Mouse (Mus musculus): ENCODE data around the gene Ifit1. TPM values are rescaled to one million over a fixed set of nuclear protein-coding genes. Genes with fewer than 3 reads are reported as not detected.

Ifit1 gene
- total RNA-seq, 2 experiments from 2014 or later, result 1.8 TPM; not detected in 1

GRCm38 (mm10) chr19:34650276-34650675 is 9.6 kb downstream of the Ifit1 start:
- ATAC-seq (replicated peaks; ENCODE audit: low FRiP score, low TSS enrichment, poor library complexity, severe bottlenecking), result peak; percentile 36; the same call in 1 of the 2 replicates

- ATAC-seq (replicated peaks; ENCODE audit: low FRiP score, low TSS enrichment, poor library complexity, severe bottlenecking), result peak; percentile 56; the same call in 1 of the 2 replicates
Observed at GRCm38 (mm10) chr19:34650997-34651396, 10.3 kb downstream of the Ifit1 start.

GRCm38 (mm10) chr19:34655227-34655805 is 14.6 kb downstream of the Ifit1 start:
- ATAC-seq (replicated peaks; ENCODE audit: low FRiP score, low TSS enrichment, poor library complexity, severe bottlenecking), result no peak

- peak; percentile 99 for ATAC-seq (replicated peaks; ENCODE audit: low FRiP score, low TSS enrichment, poor library complexity, severe bottlenecking)
Observed at GRCm38 (mm10) chr19:34656511-34657298, 16.0 kb downstream of the Ifit1 start.

GRCm38 (mm10) chr19:34662067-34662507 is 21.4 kb downstream of the Ifit1 start:
- peak; percentile 94 for ATAC-seq (replicated peaks; ENCODE audit: low FRiP score, low TSS enrichment, poor library complexity, severe bottlenecking)

- peak; percentile 48; the same call in 1 of the 2 replicates for ATAC-seq (replicated peaks; ENCODE audit: low FRiP score, low TSS enrichment, poor library complexity, severe bottlenecking)
Observed at GRCm38 (mm10) chr19:34662740-34663139, 22.1 kb downstream of the Ifit1 start.

- ATAC-seq (replicated peaks; ENCODE audit: low FRiP score, low TSS enrichment, poor library complexity, severe bottlenecking), result peak; percentile 42; the same call in 1 of the 2 replicates
Observed at GRCm38 (mm10) chr19:34666127-34666526, 25.5 kb downstream of the Ifit1 start.

DNA sequence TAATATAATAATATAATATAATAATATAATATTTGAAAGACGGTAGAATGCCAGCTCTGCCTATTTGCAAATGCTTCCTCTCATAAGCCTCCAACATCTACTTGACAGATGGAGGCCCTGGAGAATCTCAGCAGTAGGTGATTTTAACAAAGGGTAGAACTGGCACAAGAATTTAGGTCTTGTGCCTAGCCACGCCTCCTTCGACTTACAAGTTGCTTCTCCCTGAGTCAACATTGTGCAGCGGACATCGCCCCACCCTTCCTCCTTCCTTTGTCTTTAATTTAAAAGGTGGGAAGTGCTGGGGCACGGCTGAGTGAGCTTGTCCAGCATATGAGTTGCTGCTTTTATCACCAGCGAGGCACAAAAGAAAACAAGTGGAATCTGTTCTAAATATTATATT is 32.8 kb downstream of the Ifit1 start:
- no peak for ATAC-seq (replicated peaks; ENCODE audit: low FRiP score, low TSS enrichment, poor library complexity, severe bottlenecking)

- no peak for ATAC-seq (replicated peaks; ENCODE audit: low FRiP score, low TSS enrichment, poor library complexity, severe bottlenecking)
Observed at GRCm38 (mm10) chr19:34678428-34678827, 37.8 kb downstream of the Ifit1 start.

DNA sequence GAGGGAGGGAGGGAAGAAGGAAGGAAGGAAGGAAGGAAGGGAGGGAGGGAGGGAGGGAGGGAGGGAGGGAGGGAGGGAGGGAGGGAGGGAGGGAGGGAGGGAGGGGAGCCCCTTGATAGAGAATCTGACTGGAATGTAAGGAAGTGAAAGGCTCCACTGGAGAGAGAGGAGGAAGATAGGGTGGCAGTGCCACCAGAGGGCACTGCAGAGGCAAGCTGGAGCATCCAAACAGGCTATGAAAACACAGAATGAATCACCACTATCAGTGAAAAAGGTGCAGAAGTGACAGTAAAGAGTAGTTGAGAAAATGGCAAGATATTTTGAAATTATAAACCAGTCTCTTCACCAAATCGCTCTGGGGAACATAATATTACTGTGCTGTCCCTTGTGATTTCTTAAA is 44.2 kb downstream of the Ifit1 start:
- 0 out of 2 replicates have a peak, but pooled peaks have one; percentile 34 for ATAC-seq (replicated peaks; ENCODE audit: low FRiP score, low TSS enrichment, poor library complexity, severe bottlenecking)

DNA sequence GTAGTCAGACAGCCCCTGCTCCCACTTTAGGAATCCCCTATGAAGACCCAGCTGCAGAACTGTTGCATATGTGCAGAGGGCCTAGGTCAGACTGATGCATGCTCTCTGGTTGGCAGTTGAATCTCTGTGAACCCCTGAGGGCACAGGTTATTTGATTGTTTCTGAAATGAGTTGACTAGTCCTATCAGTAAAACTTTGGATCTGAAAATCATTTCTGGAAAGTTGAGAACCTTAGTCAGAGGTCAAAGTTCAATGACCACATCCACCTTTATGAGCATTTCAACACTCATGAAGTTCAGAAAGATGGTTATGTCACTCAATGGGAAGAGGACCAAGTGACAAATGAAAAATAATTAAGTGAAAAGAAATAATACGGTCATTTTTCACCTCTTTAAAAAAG is 44.9 kb downstream of the Ifit1 start:
- no peak for ATAC-seq (replicated peaks; ENCODE audit: low FRiP score, low TSS enrichment, poor library complexity, severe bottlenecking)

GRCm38 (mm10) chr19:34691402-34691801 is 50.7 kb downstream of the Ifit1 start:
- ATAC-seq (replicated peaks; ENCODE audit: low FRiP score, low TSS enrichment, poor library complexity, severe bottlenecking), result no peak

DNA sequence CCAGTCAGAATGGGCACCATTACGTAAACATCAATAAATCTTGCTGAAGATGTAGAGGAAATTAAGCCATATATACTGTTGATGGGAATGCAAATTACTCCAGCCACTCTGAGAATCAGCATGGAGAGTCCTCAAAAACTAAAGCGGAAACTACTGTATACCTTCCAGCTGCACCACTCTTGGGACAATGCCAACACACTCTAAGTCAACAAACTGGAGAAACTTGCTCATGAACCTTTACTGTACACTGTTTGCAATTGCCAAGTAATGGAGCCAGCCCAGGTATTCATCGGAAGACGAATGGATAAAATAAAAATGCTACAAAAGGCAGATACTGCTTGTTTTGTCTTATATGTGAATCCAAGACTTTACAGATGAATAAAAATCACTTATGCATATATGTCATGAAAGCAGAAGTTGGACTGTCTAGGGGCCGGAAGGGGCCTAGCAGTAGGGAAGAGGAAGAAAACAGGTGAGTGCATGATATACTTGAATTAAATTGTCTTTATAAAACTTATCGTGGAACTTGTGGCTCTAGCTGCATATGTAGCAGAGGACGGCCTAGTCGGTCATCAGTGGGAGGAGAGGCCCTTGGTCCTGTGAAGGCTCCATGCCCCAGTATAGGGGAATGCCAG is 55.8 kb downstream of the Ifit1 start:
- no peak for ATAC-seq (replicated peaks; ENCODE audit: low FRiP score, low TSS enrichment, poor library complexity, severe bottlenecking)

- no peak for ATAC-seq (replicated peaks; ENCODE audit: low FRiP score, low TSS enrichment, poor library complexity, severe bottlenecking)
Observed at GRCm38 (mm10) chr19:34697461-34697860, 56.8 kb downstream of the Ifit1 start.

DNA sequence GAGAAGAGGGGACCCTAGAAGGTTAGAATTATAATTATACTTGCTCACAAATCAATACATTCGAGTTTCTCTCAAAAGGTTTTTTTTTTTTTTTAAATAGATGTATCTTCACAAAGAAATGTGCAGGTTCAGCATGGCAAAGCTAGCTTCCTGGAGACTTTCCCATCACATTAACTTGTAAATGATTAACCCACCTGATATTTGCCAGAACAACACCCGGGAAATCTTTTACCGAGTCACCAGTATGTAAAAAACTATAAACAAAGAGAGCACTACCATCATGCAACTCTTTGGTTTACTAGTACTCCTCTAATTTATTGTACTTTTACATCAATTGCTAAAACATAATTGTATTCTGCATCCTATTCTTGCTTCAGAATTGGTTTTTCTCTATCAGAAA is 57.8 kb downstream of the Ifit1 start:
- ATAC-seq (replicated peaks; ENCODE audit: low FRiP score, low TSS enrichment, poor library complexity, severe bottlenecking), result no peak

- no peak for ATAC-seq (replicated peaks; ENCODE audit: low FRiP score, low TSS enrichment, poor library complexity, severe bottlenecking)
Observed at GRCm38 (mm10) chr19:34698852-34699251, 58.2 kb downstream of the Ifit1 start.

DNA sequence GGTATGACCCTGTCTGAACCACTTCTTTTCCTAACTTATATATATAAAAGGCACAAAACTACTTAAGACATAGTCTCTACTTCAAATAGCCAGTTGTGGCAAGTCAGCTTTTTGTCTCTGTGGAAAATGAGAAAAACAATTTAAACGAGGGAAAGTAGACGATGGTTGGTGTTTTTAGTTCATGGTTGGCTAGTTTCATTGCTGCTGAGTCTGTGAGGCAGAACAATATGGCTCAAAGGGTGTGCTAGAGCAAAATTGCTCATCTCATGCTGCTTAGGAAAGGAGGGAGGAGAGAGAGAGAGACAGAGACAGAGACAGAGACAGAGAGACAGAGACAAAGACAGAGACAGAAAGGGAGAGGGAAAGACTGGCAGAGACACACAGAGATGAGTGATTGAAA is 58.6 kb downstream of the Ifit1 start:
- no peak for ATAC-seq (replicated peaks; ENCODE audit: low FRiP score, low TSS enrichment, poor library complexity, severe bottlenecking)
